Mouse (Mus musculus) ES-E14 (cell line): ENCODE measurements around the gene Cotl1. TPM values are rescaled to one million over a fixed set of nuclear protein-coding genes. Genes with fewer than 3 reads are reported as not detected.

Experiments
- DNase-seq: peaks from one replicate; pipeline ENCODE4 v3.0.0-alpha.2; 2013; ENCODE audit warnings: low read depth, low spot score
- H3K27ac ChIP-seq: 2 replicates; pipeline ENCODE4 v1.5.1; 2012; ENCODE audit warnings: low read depth, mild to moderate bottlenecking, low read length, moderate library complexity, mixed read lengths; ENCODE audit not compliant: poor library complexity, insufficient read depth, severe bottlenecking
- H3K36me3 ChIP-seq: 2 replicates; pipeline ENCODE4 v1.6.1; 2012; ENCODE audit warnings: mild to moderate bottlenecking, low read length, moderate library complexity, mixed read lengths; ENCODE audit not compliant: control insufficient read depth, poor library complexity, insufficient read depth, severe bottlenecking
- H3K4me1 ChIP-seq, 2 experiments: fragments of 150-350 bp in 1 of 2; sonication (generic) in 1 of 2; 2 replicates each; pipeline ENCODE4 v1.6.1; 2012; ENCODE audit warnings: low read length in 2 of 2, mild to moderate bottlenecking in 1 of 2, mixed read lengths in 1 of 2; ENCODE audit not compliant: control insufficient read depth in 2 of 2, insufficient read depth in 2 of 2, poor library complexity in 1 of 2
- H3K4me3 ChIP-seq, 2 experiments: fragments of 150-350 bp in 1 of 2; sonication (generic) in 1 of 2; 2 replicates each; pipeline ENCODE4 v1.5.1; 2012; ENCODE audit warnings: low read length in 2 of 2, low read depth in 1 of 2, mild to moderate bottlenecking in 1 of 2, mixed read lengths in 1 of 2; ENCODE audit not compliant: insufficient read depth in 1 of 2, poor library complexity in 1 of 2, severe bottlenecking in 1 of 2
- H3K9ac ChIP-seq: 2 replicates; pipeline ENCODE4 v1.6.1; 2012; ENCODE audit warnings: low read depth, mild to moderate bottlenecking, low read length, mixed read lengths; ENCODE audit not compliant: poor library complexity, insufficient read depth, severe bottlenecking
- H3K9me3 ChIP-seq: fragments of 150-350 bp; sonication (generic); 2 replicates; pipeline ENCODE4 v1.6.1; 2012; ENCODE audit warnings: low read depth, mild to moderate bottlenecking, low read length; ENCODE audit not compliant: control insufficient read depth, insufficient read depth
- CHD2 ChIP-seq: IDR thresholded peaks from 2 replicates; pipeline ENCODE4 v1.6.1; 2014; ENCODE audit warnings: mild to moderate bottlenecking, low read depth, low read length, inconsistent platforms
- HCFC1 ChIP-seq: IDR thresholded peaks from 2 replicates; pipeline ENCODE4 v1.6.1; 2012; ENCODE audit warnings: low read length, inconsistent platforms, borderline replicate concordance; ENCODE audit not compliant: insufficient read depth
- MAFK ChIP-seq: IDR thresholded peaks from 2 replicates; pipeline ENCODE4 v1.6.1; 2014; ENCODE audit warnings: mild to moderate bottlenecking, low read depth, low read length, inconsistent platforms; ENCODE audit not compliant: insufficient read depth
- ZC3H11A ChIP-seq: IDR thresholded peaks from 2 replicates; pipeline ENCODE4 v1.6.1; 2012; ENCODE audit warnings: low read depth, mild to moderate bottlenecking, inconsistent platforms, low read length, borderline replicate concordance
- ZNF384 ChIP-seq: IDR thresholded peaks from 2 replicates; pipeline ENCODE4 v1.6.1; 2012; ENCODE audit warnings: low read depth, low read length, inconsistent platforms
- in situ Hi-C, 2 experiments: fragments of 600-800 bp; cut with MboI; formaldehyde crosslinking; loops; one replicate each; pipeline ENCODE4 v1.15.1; 2025; ENCODE audit warnings: low sequenced_read_pairs in 2 of 2, inconsistent platforms in 1 of 2; ENCODE audit not compliant: unreplicated experiment in 2 of 2
- total RNA-seq: library from RNA; depleted of rRNA; stranded (reverse); fragments of 300-350 nt; gene quantifications from 2 replicates; pipeline ENCODE4 v1.2.3, GENCODE M21; 2012

Gene Cotl1
- total RNA-seq, 1 experiment, result 73.3 TPM

DNA sequence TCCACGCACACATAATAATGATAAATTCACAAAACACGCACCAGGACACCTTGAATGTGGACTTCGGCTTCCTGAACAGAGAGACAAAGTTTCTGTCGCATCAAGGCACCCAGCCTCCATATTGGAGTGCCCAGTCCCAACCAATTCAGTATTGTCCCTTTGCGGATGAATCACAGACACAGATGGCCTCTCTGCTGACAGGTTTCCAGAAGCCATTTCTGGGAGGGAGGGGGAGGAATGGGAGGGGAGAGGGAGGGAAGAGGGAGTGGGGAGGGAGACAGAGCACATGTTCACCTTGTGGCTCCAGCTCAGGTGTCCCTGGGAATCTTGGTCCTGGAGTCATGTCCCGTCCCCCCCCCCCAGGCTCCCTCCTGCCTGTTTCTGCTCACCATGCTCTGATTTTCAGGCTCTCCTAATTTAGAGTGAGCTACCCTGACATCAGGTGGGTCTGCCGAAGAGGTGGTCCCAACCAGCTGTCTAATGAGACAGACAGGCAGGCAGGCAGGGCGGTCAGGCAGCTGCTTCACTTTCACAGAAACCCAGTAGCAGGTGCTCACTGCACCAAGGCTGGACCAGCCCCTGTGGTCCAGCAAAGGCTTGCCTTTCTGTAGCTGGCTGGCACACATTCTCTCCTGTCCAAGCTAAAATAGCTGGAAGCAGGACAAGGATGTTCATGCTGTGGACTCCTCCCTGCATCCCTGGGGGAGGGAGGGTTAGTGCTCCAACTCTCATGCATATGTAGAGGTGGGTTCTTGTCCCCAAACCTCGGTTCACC lies 51.5 kb downstream of the Cotl1 start:
- Histone ChIP-seq H3K36me3 (no peaks in the 10 kb centered on the region), H3K9me3 (no peaks in the 10 kb centered on the region), H3K9ac (no peak overlapping the region), H3K4me1 (peaks cover 0 to 26% of the 10 kb centered on the region in 2 experiments; a peak in 2 of 4 replicates), H3K4me3 (no peak overlapping the region), H3K27ac (no peak overlapping the region)
- DNase-seq, result no peak
- TF ChIP-seq MAFK (no peak), ZC3H11A (no peak), HCFC1 (no peak), CHD2 (no peak), ZNF384 (no peak)
- in situ Hi-C loops, result no loop called here

DNA sequence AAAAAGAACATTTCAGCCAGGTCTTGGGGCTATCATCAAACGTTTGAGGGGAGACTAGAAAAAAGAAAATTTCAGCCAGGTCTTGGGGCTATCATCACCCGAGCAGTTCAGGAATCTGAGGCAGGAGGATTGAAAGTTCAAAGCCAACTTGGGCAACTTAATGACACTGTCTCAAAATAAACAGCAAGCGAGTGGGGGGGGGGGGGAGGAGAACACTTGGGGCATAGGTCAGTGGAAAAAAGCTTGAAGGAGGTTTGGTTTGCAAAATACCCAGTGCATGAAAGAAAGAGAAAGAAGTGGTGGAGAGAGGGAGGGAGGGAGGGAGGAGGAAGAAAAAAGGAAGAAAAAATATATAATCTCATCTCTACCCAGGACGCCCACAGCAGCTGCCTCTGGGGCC lies 53.0 kb downstream of the Cotl1 start:
- Histone ChIP-seq H3K36me3 (no peaks in the 10 kb centered on the region), H3K9ac (no peak overlapping the region), H3K9me3 (no peaks in the 10 kb centered on the region), H3K27ac (no peak overlapping the region), H3K4me3 (no peak overlapping the region), H3K4me1 (peaks cover 0 to 25% of the 10 kb centered on the region in 2 experiments; a peak in 2 of 4 replicates)
- in situ Hi-C loops, result no loop called here
- DNase-seq, result no peak
- TF ChIP-seq ZNF384 (no peak), ZC3H11A (no peak), HCFC1 (no peak), CHD2 (no peak), MAFK (no peak)

DNA sequence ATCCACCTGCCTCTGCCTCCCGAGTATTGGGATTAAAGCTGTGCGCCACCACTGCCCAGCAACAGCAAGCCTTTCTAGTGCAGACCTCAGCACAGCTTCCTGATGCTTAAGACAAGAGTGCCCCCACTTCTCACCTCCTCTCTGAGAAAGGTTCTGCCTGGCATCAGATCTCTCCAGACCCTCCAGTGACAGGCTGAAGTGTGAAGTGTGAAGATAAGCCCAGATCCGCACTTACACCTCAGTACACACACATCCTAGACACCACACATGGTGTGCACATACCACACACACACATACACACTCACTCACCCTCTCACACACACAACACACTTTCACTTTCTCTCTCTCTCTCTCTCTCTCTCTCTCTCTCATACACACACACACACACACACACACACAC lies 53.5 kb downstream of the Cotl1 start:
- no peak for DNase-seq
- Histone ChIP-seq H3K4me3 (no peak overlapping the region), H3K9ac (no peak overlapping the region), H3K4me1 (peaks cover 0 to 21% of the 10 kb centered on the region in 2 experiments; a peak in 2 of 4 replicates), H3K27ac (no peak overlapping the region), H3K9me3 (no peaks in the 10 kb centered on the region), H3K36me3 (no peaks in the 10 kb centered on the region)
- no peak for TF ChIP-seq HCFC1
- no peak for TF ChIP-seq ZNF384
- TF ChIP-seq MAFK, result no peak
- TF ChIP-seq ZC3H11A, result no peak
- no peak for TF ChIP-seq CHD2
- in situ Hi-C loops, result no loop called here

GRCm38 (mm10) chr8:119785764-119786405 lies 54.5 kb downstream of the Cotl1 start:
- no peak for TF ChIP-seq ZNF384
- TF ChIP-seq MAFK, result no peak
- TF ChIP-seq CHD2, result no peak
- TF ChIP-seq HCFC1, result no peak
- H3K4me1 ChIP-seq, result peaks cover 0 to 16% of the 10 kb centered on the region in 2 experiments; a peak in 1 of 4 replicates
- H3K4me3 ChIP-seq, result peak overlapping the region; percentile 2; a peak in 2 of 4 replicates
- no peak overlapping the region; the same call in 1 of the 2 replicates for H3K9ac ChIP-seq
- in situ Hi-C loops, result no loop called here
- no peak overlapping the region for H3K27ac ChIP-seq
- no peaks in the 10 kb centered on the region for H3K9me3 ChIP-seq
- DNase-seq, result no peak
- no peaks in the 10 kb centered on the region for H3K36me3 ChIP-seq
